Mouse (Mus musculus) embryonic facial prominence, embryonic 13.5 days (tissue): ENCODE measurements around the gene Bcl2l1. TPM values are rescaled to one million over a fixed set of nuclear protein-coding genes. Genes with fewer than 3 reads are reported as not detected.

Experiments used
- ATAC-seq: fragments of 200-750 bp; cut with Nextera tagmentation; 2 replicates; pipeline ENCODE4 v1.8.0; 2017; ENCODE audit warnings: low read depth; ENCODE audit not compliant: insufficient number of reproducible peaks, insufficient read depth, low FRiP score, low TSS enrichment
- H3K27ac ChIP-seq: fragments of 300-500 bp; sonication (generic); 2 replicates; pipeline ENCODE4 v1.5.1; 2015; ENCODE audit warnings: moderate library complexity, mild to moderate bottlenecking, inconsistent platforms
- H3K27me3 ChIP-seq: fragments of 300-500 bp; sonication (generic); 2 replicates; pipeline ENCODE4 v1.6.1; 2015; ENCODE audit warnings: mild to moderate bottlenecking, inconsistent platforms
- H3K36me3 ChIP-seq: fragments of 300-500 bp; sonication (generic); 2 replicates; pipeline ENCODE4 v1.6.1; 2015; ENCODE audit warnings: mild to moderate bottlenecking, inconsistent platforms
- H3K4me1 ChIP-seq: fragments of 300-500 bp; sonication (generic); 2 replicates; pipeline ENCODE4 v1.6.1; 2015; ENCODE audit warnings: inconsistent platforms
- H3K4me2 ChIP-seq: fragments of 300-500 bp; sonication (generic); 2 replicates; pipeline ENCODE4 v1.6.1; 2015; ENCODE audit warnings: moderate library complexity, mild to moderate bottlenecking, inconsistent platforms
- H3K4me3 ChIP-seq: fragments of 300-500 bp; sonication (generic); 2 replicates; pipeline ENCODE4 v1.5.1; 2015; ENCODE audit warnings: mild to moderate bottlenecking, inconsistent platforms
- H3K9ac ChIP-seq: fragments of 300-500 bp; sonication (generic); 2 replicates; pipeline ENCODE4 v1.6.1; 2015; ENCODE audit warnings: mild to moderate bottlenecking, inconsistent platforms
- H3K9me3 ChIP-seq: fragments of 300-500 bp; sonication (generic); 2 replicates; pipeline ENCODE4 v1.6.1; 2016; ENCODE audit warnings: inconsistent platforms
- WGBS: fragments of 180-500 bp; shearing (Covaris S2); methylation state at CpG from one replicate; pipeline ENCODE4 v1.1.7; 2015; ENCODE audit warnings: mixed read lengths; 5-methylcytosine and 5-hydroxymethylcytosine counted together
- polyA plus RNA-seq: library from polyadenylated mRNA; unstranded; fragments of >200 nt; fragmentation: Nextera tagmentation; extraction: Ambion mirVana; gene quantifications from 2 replicates; pipeline ENCODE4 v1.2.1, GENCODE M21; 2015

The Bcl2l1 gene
- polyA plus RNA-seq, 1 experiment from 2014 or later, result 100 TPM

DNA sequence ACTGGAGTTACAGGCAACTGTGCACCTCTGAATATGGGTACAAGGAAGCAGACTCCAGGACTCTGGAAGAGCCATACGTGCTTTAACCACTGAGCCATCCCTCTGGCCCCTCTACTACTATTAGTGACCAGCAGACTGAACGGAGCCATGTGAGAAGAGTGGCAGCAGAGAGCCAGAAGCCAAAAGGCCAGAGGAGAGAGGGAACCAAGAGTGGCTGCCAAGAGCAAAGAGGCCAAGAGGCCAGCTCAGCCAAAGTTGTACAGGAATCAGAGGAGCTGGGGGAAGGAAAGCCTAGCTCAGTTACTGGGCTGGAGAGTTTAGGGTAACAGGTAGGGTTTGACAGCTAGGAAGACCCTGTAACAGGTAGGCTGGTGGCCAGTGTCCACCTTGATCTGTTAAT, 7.7 kb upstream of the Bcl2l1 start:
- Histone ChIP-seq H3K4me3 (no peak overlapping the region), H3K36me3 (no peaks in the 10 kb centered on the region), H3K4me1 (no peaks in the 10 kb centered on the region), H3K9me3 (no peaks in the 10 kb centered on the region), H3K27me3 (no peaks in the 10 kb centered on the region), H3K4me2 (no peak overlapping the region), H3K9ac (no peak overlapping the region), H3K27ac (no peak overlapping the region)
- 73% methylated on average over 2 of the region's 2 CpGs for WGBS
- ATAC-seq, result no peak

DNA sequence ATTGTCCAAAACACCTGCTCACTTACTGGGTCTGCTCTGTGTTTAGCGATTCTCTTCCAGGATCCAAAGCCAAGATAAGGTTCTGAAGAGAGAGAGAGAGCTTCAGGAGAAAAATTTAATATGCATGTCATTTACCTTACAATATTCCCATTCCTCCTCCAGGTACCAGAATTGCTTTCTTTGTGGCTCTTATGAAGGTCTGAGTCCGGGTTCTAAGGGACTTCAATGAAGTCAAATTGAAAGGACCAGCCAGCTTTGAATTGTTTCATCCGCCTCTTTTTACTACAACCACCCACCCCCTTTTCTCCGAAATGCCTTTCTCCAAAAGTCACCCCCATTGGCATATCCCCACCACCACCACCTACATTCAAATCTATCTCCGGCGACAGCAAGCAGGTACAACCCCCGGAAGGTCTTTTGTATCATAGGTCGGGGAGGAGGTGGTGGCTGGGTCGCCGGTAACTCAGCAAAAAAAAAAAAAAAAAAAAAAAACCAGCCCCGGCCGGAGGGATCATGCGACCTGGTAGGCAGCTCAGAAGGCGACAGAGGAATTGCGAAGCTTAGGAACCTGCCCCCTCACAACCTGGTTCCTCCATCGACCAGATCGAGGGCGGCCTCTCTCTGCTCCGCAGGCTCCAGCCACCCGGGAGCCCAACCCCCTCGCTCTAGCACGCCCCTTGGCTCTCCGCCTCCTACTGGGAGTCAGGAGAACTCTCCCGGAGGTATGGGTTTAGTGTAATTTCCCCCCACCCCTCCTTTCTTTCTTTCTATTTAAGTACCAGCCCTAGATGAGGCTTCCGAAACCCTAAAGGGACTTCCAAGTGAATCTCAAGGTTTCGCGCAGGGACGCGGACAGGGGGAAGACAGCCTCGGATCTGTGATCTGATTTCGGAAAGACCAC, 1.3 kb downstream of the Bcl2l1 start:
- Histone ChIP-seq H3K9ac (peak overlapping the region; percentile 91), H3K27ac (peak overlapping the region; percentile 99), H3K4me3 (peak overlapping the region; percentile 73), H3K36me3 (peaks cover 9% of the 10 kb centered on the region; the same call in 1 of the 2 replicates), H3K9me3 (no peaks in the 10 kb centered on the region), H3K4me1 (peaks cover 45% of the 10 kb centered on the region), H3K4me2 (peak overlapping the region; percentile 82), H3K27me3 (no peaks in the 10 kb centered on the region)
- peak; percentile 80 for ATAC-seq
- 3% methylated on average over 31 of the region's 31 CpGs for WGBS

DNA sequence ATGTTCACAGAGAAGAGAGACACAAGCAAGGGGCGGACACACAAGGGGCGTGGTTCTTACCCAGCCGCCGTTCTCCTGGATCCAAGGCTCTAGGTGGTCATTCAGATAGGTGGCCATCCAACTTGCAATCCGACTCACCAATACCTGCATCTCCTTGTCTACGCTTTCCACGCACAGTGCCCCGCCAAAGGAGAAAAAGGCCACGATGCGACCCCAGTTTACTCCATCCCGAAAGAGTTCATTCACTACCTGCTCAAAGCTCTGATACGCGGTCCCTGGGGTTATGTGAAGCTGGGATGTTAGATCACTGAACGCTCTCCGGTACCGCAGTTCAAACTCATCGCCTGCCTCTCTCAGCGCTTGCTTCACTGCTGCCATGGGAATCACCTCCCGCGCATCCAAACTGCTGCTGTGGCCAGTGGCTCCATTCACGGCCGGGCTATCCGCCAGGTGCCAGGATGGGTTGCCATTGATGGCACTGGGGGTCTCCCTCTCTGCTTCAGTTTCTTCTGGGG, 2.1 kb downstream of the Bcl2l1 start:
- no peaks in the 10 kb centered on the region for H3K9me3 ChIP-seq
- WGBS, result 78% methylated on average over 23 of the region's 23 CpGs
- peak overlapping the region; percentile 82 for H3K4me2 ChIP-seq
- no peak for ATAC-seq
- H3K27ac ChIP-seq, result peak overlapping the region; percentile 99; the same call in 1 of the 2 replicates
- H3K4me1 ChIP-seq, result peaks cover 50% of the 10 kb centered on the region
- H3K27me3 ChIP-seq, result no peaks in the 10 kb centered on the region
- H3K4me3 ChIP-seq, result peak overlapping the region; percentile 73
- peak overlapping the region; percentile 91 for H3K9ac ChIP-seq
- H3K36me3 ChIP-seq, result peaks cover 9% of the 10 kb centered on the region; the same call in 1 of the 2 replicates

DNA sequence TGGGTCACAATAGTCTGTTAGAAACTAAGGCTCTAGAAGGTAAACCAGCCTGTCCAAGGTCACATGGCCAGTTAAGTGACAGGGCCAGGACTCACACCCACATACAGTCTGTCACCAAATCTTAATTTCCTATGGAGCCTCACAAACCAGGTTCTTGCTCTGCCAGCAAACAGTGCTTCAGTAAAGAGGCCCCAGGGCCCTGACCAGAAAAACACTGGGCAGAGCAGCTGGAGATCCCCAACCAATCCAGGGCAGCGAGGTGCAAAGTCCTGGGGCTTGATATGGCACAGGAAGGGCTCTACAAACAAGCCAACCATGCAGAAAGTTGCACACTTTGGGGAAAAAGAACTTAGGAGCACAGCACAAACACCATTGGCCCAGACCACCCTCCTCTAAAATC, 3.0 kb downstream of the Bcl2l1 start:
- H3K4me1 ChIP-seq, result peaks cover 57% of the 10 kb centered on the region
- H3K4me3 ChIP-seq, result peak overlapping the region; percentile 73
- H3K4me2 ChIP-seq, result peak overlapping the region; percentile 82
- WGBS, result 46% methylated on average over 1 of the region's 1 CpGs
- H3K9ac ChIP-seq, result peak overlapping the region; percentile 91
- H3K27ac ChIP-seq, result peak overlapping the region; percentile 48; the same call in 1 of the 2 replicates
- H3K27me3 ChIP-seq, result no peaks in the 10 kb centered on the region
- peaks cover 15% of the 10 kb centered on the region for H3K36me3 ChIP-seq
- no peaks in the 10 kb centered on the region for H3K9me3 ChIP-seq
- ATAC-seq, result no peak

DNA sequence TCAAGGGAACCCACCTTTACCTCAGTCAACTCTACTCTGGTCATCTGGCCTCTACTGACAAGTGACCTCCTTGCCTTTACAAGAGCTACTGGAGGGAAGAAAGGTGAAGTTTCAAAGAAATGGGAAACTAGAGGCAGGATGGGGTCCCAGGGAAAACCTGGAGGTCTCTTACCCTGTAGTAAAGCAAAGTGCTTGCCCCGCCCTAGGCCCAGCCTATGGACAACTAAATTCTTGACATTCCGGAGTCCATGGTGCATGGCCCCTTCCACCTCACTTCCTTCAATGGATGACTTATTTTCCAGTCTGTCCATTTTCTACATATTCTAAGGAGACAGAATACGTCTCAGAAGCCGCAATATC, 3.5 kb downstream of the Bcl2l1 start:
- no peak for ATAC-seq
- H3K4me2 ChIP-seq, result peak overlapping the region; percentile 82
- peak overlapping the region; percentile 91 for H3K9ac ChIP-seq
- 75% methylated on average over 4 of the region's 4 CpGs for WGBS
- H3K27me3 ChIP-seq, result no peaks in the 10 kb centered on the region
- peaks cover 57% of the 10 kb centered on the region for H3K4me1 ChIP-seq
- H3K9me3 ChIP-seq, result no peaks in the 10 kb centered on the region
- H3K4me3 ChIP-seq, result peak overlapping the region; percentile 73
- peaks cover 15% of the 10 kb centered on the region for H3K36me3 ChIP-seq
- no peak overlapping the region for H3K27ac ChIP-seq

DNA sequence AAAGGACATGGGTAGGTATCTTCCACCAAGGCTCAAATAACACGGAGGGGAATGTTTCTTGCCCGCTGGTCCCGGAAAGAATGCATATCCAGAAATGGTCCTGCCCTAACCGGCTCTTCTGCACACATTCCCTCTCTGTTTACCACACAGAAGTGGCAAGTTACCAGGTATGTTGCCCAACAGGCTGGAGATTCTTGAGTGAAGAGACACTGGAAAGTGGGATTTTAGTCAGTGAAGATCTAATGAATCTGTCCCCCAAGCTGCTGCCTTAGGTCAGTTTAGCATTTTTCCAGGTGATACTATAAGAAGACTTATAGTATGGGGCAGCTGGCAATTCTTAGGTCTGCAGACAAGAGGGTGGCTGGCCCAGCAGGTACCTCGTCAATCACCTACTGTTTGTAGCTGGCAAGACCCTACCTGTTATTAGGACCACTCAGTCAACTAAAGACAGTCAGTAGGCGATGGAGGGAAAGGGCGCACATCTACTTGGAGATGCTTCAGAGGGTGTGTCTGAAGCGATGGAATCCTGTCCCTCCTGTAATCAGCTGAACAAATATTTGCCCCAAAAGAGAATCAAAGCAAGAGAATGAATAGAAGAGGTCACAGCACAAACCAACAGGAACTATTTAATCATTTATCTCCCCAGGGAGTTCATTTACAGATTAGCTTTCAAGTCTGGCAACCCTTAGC, 4.1 kb downstream of the Bcl2l1 start:
- WGBS, result 73% methylated on average over 8 of the region's 8 CpGs
- no peaks in the 10 kb centered on the region for H3K9me3 ChIP-seq
- peak overlapping the region; percentile 91 for H3K9ac ChIP-seq
- no peaks in the 10 kb centered on the region for H3K27me3 ChIP-seq
- H3K4me2 ChIP-seq, result peak overlapping the region; percentile 82
- no peak overlapping the region for H3K27ac ChIP-seq
- peaks cover 57% of the 10 kb centered on the region for H3K4me1 ChIP-seq
- peaks cover 15% of the 10 kb centered on the region for H3K36me3 ChIP-seq
- H3K4me3 ChIP-seq, result peak overlapping the region; percentile 73
- ATAC-seq, result no peak

DNA sequence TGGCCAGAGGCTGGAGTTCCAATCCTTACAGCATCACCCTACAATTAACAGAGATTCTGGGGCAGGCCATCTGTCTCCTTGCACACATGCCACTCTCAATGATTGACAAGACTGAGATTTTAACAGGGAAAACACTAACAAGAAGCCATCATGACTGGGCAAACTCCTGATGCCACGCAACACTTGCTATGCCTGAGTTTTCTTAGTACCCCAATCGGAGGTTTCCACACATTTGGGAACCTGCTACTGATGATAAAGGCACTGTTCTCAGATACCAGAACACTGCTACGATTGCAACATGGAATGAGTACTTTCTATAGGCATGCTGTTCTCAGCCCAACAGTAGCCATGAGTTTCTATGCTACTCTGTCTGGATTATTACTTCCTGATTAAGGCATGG, 5.0 kb downstream of the Bcl2l1 start:
- no peaks in the 10 kb centered on the region for H3K9me3 ChIP-seq
- ATAC-seq, result no peak
- 0 out of 2 replicates have a peak overlapping the region, but pooled peaks have one; percentile 73 for H3K4me3 ChIP-seq
- no peak overlapping the region; the same call in 1 of the 2 replicates for H3K9ac ChIP-seq
- H3K36me3 ChIP-seq, result peaks cover 15% of the 10 kb centered on the region
- 79% methylated on average over 3 of the region's 3 CpGs for WGBS
- no peak overlapping the region for H3K27ac ChIP-seq
- H3K4me2 ChIP-seq, result peak overlapping the region; percentile 82
- peaks cover 60% of the 10 kb centered on the region for H3K4me1 ChIP-seq
- H3K27me3 ChIP-seq, result no peaks in the 10 kb centered on the region

DNA sequence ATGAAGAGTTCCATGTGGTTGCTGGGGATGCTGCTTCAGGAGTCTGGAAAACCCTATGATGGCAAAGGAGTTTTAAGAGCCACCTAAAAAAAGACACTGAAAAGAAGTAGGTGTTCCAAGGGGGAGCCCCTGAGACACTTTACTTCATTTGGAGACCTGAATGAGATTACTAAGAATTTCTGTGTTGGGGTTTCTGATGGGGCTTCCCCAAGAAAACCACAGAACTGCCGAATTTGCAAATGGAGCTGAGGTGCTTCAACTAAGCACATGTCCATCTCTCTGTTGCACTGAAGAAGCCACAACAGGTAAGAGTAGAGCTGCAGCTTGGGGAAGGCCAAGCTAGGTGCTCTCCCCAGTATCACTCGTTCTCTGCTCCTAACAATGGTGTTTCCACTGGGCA, 5.8 kb downstream of the Bcl2l1 start:
- 87% methylated on average over 2 of the region's 2 CpGs for WGBS
- Histone ChIP-seq H3K4me2 (peak overlapping the region; percentile 82; the same call in 1 of the 2 replicates), H3K9ac (no peak overlapping the region), H3K27me3 (no peaks in the 10 kb centered on the region), H3K27ac (no peak overlapping the region), H3K4me3 (no peak overlapping the region), H3K36me3 (peaks cover 15% of the 10 kb centered on the region), H3K9me3 (no peaks in the 10 kb centered on the region), H3K4me1 (peaks cover 68% of the 10 kb centered on the region)
- no peak for ATAC-seq

DNA sequence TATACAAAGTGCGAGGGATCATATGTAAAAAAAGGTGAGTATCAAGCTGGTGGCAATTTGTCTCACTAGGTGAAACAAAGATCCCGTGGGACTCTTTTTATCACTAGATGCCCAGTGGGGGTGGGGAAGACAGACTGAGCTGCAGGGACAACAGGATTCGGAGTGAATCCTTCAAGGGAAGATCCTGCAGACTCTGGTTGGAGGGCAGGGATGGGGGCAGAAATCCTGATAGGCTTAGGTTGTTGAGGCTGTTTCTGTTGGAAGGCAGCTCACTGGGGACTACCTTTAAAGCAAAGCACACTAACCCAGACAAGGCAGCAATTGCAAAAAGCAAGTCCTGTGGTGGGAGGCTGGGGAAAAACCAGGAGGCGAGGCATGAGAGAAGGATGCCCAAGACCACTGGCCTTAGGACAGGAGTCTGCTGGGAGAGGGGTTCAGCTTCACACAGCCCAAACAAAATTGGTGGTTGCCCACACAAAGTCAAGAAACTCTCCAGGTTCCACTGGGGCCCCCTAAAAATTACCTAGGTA, 6.3 kb downstream of the Bcl2l1 start:
- Histone ChIP-seq H3K4me3 (no peak overlapping the region), H3K27ac (no peak overlapping the region), H3K9me3 (no peaks in the 10 kb centered on the region), H3K4me1 (peaks cover 73% of the 10 kb centered on the region), H3K4me2 (peak overlapping the region; percentile 4; the same call in 1 of the 2 replicates), H3K9ac (no peak overlapping the region), H3K27me3 (no peaks in the 10 kb centered on the region), H3K36me3 (peaks cover 20% of the 10 kb centered on the region)
- ATAC-seq, result no peak
- 75% methylated on average over 4 of the region's 4 CpGs for WGBS

DNA sequence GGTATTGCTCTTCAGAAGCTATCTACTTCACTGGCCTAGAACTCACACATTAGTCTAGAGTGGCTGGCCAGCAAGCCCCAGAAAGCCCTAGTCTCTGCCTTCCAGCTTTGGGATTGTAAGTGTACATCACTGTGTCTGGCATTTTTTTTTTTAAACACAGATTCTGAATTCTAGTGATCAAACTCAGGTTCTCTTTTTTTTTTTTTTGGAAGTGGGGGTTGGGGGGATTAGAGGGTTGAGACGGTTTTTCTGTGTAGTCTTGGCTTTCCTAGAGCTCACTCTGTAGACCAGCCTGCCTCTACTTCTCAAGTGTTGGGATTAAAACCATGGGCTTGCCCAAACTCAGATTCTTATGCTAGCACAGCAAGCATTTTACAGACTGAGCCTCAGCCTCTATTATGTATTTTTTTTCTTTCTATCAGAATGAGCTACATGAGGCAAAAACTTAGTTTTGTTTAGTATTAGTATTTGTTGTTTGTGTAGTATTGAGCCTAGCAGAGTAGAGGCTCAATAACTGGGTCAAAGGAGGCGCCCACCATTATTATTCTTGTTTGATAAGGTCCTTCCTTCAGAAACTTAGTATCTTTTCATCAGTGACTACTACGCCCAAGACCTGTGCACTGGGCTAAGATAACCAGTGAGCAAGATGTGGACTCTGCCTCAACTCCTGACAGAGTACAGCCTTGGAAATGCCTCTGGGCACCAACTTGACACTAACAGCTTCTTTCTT, 6.9 kb downstream of the Bcl2l1 start:
- Histone ChIP-seq H3K9ac (no peak overlapping the region), H3K36me3 (peaks cover 26% of the 10 kb centered on the region), H3K27me3 (no peaks in the 10 kb centered on the region), H3K4me1 (peaks cover 78% of the 10 kb centered on the region), H3K4me3 (no peak overlapping the region), H3K27ac (no peak overlapping the region), H3K9me3 (no peaks in the 10 kb centered on the region), H3K4me2 (peak overlapping the region; percentile 4; the same call in 1 of the 2 replicates)
- WGBS, result 75% methylated on average over 3 of the region's 3 CpGs
- no peak for ATAC-seq

DNA sequence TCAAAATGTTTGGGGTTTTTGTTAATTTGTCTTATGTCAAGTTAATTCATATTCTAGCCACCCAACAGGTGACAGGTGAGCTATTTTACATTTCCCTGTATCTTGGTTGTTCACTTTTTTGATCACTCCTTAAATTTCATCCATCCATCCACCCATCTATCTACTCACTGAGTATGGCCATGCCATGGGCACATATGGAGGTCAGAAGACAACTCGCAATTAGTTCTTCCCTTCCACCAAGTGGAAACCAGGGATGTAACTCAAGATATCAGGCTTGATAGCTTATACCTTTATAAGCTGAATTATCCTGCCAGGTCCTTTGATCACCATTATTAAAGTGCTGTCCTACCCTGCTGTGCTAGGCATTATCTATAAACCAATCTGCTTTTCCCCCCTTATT, 7.8 kb downstream of the Bcl2l1 start:
- H3K4me3 ChIP-seq, result no peak overlapping the region
- 88% methylated on average over 1 of the region's 1 CpGs for WGBS

More for the DNA sequence above, 7.8 kb downstream of the Bcl2l1 start:
- no peak overlapping the region for H3K9ac ChIP-seq
- peaks cover 34% of the 10 kb centered on the region for H3K36me3 ChIP-seq
- no peak overlapping the region for H3K27ac ChIP-seq
- ATAC-seq, result no peak
- H3K4me2 ChIP-seq, result no peak overlapping the region
- H3K4me1 ChIP-seq, result peaks cover 75% of the 10 kb centered on the region
- no peaks in the 10 kb centered on the region for H3K9me3 ChIP-seq
- H3K27me3 ChIP-seq, result no peaks in the 10 kb centered on the region
